Mouse (Mus musculus) midbrain, postnatal 0 days (tissue): ENCODE data around the gene Hlf. TPM values are rescaled to one million over a fixed set of nuclear protein-coding genes. Genes with fewer than 3 reads are reported as not detected.

Experiments
- ATAC-seq: fragments of 200-750 bp; cut with Nextera tagmentation; 2 replicates; pipeline ENCODE4 v1.8.0; 2017; ENCODE audit warnings: moderate number of reproducible peaks, mild to moderate bottlenecking, moderate TSS enrichment, moderate library complexity; ENCODE audit not compliant: low FRiP score
- DNase-seq: peaks from one replicate; pipeline ENCODE4 v3.0.0-alpha.2; 2015; ENCODE audit warnings: low spot score
- H3K27ac ChIP-seq: fragments of 300-500 bp; sonication (generic); 2 replicates; pipeline ENCODE4 v1.5.1; 2014; ENCODE audit warnings: low read depth, mild to moderate bottlenecking, low read length, mixed read lengths
- H3K27me3 ChIP-seq: fragments of 300-500 bp; sonication (generic); 2 replicates; pipeline ENCODE4 v1.6.1; 2014; ENCODE audit warnings: low read length, control low read depth, mixed read lengths; ENCODE audit not compliant: insufficient read depth
- H3K36me3 ChIP-seq: fragments of 300-500 bp; sonication (generic); 2 replicates; pipeline ENCODE4 v1.6.1; 2014; ENCODE audit warnings: low read length, control low read depth, mixed read lengths; ENCODE audit not compliant: insufficient read depth
- H3K4me1 ChIP-seq: fragments of 300-500 bp; sonication (generic); 2 replicates; pipeline ENCODE4 v1.6.1; 2014; ENCODE audit warnings: mild to moderate bottlenecking, control low read depth, antibody characterized with exemption, low read length, mixed read lengths; ENCODE audit not compliant: insufficient read depth
- H3K4me2 ChIP-seq: fragments of 300-500 bp; sonication (generic); 2 replicates; pipeline ENCODE4 v1.6.1; 2014; ENCODE audit warnings: low read depth, mild to moderate bottlenecking, low read length, mixed read lengths; ENCODE audit not compliant: poor library complexity, severe bottlenecking
- H3K4me3 ChIP-seq: fragments of 300-500 bp; sonication (generic); 2 replicates; pipeline ENCODE4 v1.5.1; 2014; ENCODE audit warnings: low read depth, mild to moderate bottlenecking, low read length, moderate library complexity
- H3K9ac ChIP-seq: fragments of 300-500 bp; sonication (generic); replicated peaks from 2 replicates; pipeline ENCODE4 v1.6.1; 2014; ENCODE audit warnings: mild to moderate bottlenecking, low read length, moderate library complexity, mixed read lengths; ENCODE audit not compliant: poor library complexity, severe bottlenecking
- H3K9me3 ChIP-seq: fragments of 300-500 bp; sonication (generic); 2 replicates; pipeline ENCODE4 v1.6.1; 2016; ENCODE audit warnings: low read length, control low read depth
- CTCF ChIP-seq: IDR thresholded peaks from 2 replicates; pipeline ENCODE4 v1.5.1; 2016; ENCODE audit warnings: antibody characterized with exemption, mild to moderate bottlenecking
- WGBS: fragments of 180-500 bp; shearing (Covaris S2); extraction: QIAGEN DNeasy Blood & Tissue Kit; methylation state at CpG from one replicate; pipeline ENCODE4 v1.1.7; 2014; 5-methylcytosine and 5-hydroxymethylcytosine counted together
- polyA plus RNA-seq: library from polyadenylated mRNA; unstranded; fragments of >200 nt; fragmentation: Nextera tagmentation; extraction: Ambion mirVana; gene quantifications from 2 replicates; pipeline ENCODE4 v1.2.1, GENCODE M21; 2015
- total RNA-seq: library from RNA; depleted of rRNA; stranded (reverse); fragments of >200 nt; gene quantifications from 2 replicates; pipeline ENCODE4 v1.2.3, GENCODE M21; 2014

Hlf gene
- total and polyA plus RNA-seq, 2 experiments from 2014 or later, result 9.0 to 11.2 TPM

DNA sequence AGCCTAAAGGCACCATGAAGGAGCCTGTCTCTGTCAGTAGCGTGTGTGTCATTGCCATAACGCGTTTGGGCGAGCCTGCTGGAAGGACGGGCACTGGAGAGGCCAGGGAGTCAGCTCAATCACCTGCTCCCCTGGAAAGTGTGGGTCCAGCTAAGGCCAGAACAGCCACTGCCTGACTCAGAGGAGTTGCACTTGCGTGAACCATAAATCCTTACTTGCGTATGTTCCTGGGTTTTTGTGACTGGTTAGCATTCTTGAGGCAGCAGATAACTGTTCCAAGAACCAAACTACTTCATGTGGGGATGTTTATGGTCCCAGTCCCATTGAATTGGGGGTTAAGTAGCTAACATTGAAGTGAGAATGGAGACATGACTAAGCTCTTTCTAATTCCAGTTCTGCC is 38.0 kb downstream of the Hlf start:
- Histone ChIP-seq H3K27ac (no peak overlapping the region), H3K4me1 (peaks cover 14% of the 10 kb centered on the region), H3K36me3 (no peaks in the 10 kb centered on the region), H3K9ac (no peak overlapping the region), H3K27me3 (no peaks in the 10 kb centered on the region), H3K4me3 (no peak overlapping the region), H3K9me3 (no peaks in the 10 kb centered on the region), H3K4me2 (no peak overlapping the region)
- no peak for ATAC-seq
- DNase-seq, result no peak
- 95% methylated on average over 7 of the region's 7 CpGs for WGBS
- no peak for TF ChIP-seq CTCF

- H3K27me3 ChIP-seq, result no peaks in the 10 kb centered on the region
- 63% methylated on average over 4 of the region's 4 CpGs for WGBS
- no peak overlapping the region for H3K4me2 ChIP-seq
- H3K9me3 ChIP-seq, result no peaks in the 10 kb centered on the region
- no peaks in the 10 kb centered on the region for H3K36me3 ChIP-seq
- no peak for TF ChIP-seq CTCF
- no peak overlapping the region for H3K9ac ChIP-seq
- ATAC-seq, result no peak
- no peak for DNase-seq
- H3K27ac ChIP-seq, result no peak overlapping the region
- H3K4me1 ChIP-seq, result peaks cover 3% of the 10 kb centered on the region
- no peak overlapping the region for H3K4me3 ChIP-seq
Measured at GRCm38 (mm10) chr11:90350153-90350512, 40.6 kb downstream of the Hlf start.

DNA sequence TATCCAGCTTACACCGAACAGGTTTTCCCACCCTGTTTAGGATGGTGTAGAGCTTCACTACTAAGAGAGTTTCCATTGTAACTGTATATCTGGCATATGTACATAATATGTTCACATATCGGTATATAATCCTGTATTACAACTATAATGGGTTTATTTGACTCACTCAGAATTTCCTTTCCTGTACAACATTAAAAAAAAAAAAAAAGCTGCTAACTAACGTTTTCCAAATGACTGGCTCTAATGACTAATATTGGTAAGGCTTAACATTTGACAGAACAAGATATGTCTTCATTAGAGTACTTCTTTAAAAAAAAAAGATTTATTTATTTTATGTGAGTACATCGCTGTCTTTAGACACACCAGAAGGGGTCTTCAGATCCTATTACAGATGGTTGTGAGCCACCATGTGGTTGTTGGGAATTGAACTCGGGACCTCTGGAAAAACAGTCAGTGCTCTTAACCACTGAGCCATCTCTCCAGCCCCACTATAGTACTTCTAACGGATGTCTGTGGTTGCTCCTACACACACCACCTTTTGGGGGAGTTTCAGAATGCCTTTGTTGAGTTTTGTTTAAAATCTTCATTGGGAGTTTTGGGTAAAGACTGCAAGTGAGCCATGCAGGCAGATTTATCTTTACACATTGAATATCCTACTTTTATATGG is 41.1 kb downstream of the Hlf start:
- 90% methylated on average over 6 of the region's 6 CpGs for WGBS
- Histone ChIP-seq H3K27me3 (no peaks in the 10 kb centered on the region), H3K9me3 (no peaks in the 10 kb centered on the region), H3K36me3 (no peaks in the 10 kb centered on the region), H3K4me3 (no peak overlapping the region), H3K4me1 (no peaks in the 10 kb centered on the region; the same call in 1 of the 2 replicates), H3K9ac (no peak overlapping the region), H3K4me2 (no peak overlapping the region), H3K27ac (no peak overlapping the region)
- TF ChIP-seq CTCF, result no peak
- DNase-seq (no peak), ATAC-seq (no peak)

DNA sequence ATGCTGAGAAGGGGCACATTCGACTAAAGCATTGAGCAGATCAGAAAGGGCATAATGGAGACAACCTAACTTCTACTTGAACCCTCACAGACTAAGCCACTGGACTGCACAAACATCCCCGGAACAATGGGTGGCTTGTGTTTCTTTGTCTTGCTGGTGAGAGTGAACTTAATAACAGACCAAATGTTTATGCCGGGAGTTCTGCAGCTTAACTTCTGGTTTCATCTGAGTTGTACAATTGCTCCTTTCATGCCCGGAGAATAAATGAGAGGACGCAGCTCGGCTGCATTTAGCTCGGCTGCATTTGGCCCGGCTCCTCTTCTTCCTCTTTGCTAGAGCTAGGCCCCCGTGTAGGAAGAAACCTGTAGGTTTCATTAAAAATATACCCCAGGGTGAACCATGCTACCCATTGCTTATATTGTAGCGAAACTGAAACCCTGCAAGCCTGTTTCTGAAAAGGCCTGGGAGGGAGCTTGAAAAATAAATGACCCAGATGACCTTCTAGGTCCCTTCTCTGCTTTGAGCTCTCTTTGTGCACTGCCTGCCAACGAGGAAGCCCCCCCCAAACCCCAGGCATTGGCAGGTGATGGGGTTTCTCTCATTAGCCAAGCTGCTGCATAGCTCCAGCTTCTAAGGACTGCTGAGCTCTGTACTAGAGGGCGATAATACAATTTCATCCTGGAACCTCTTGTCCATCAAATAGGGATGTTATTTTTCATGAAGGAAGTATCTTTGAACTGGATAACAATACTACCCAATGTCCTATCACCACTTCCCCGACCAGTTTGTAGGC is 42.8 kb downstream of the Hlf start:
- no peak overlapping the region for H3K4me2 ChIP-seq
- DNase-seq, result no peak
- no peaks in the 10 kb centered on the region for H3K9me3 ChIP-seq
- no peaks in the 10 kb centered on the region; the same call in 1 of the 2 replicates for H3K4me1 ChIP-seq
- H3K27ac ChIP-seq, result no peak overlapping the region
- H3K4me3 ChIP-seq, result no peak overlapping the region
- no peak overlapping the region for H3K9ac ChIP-seq
- WGBS, result 45% methylated on average over 13 of the region's 13 CpGs
- ATAC-seq, result no peak
- TF ChIP-seq CTCF, result no peak
- 0 out of 2 replicates have a peak, but pooled peaks cover 3% of the 10 kb centered on the region for H3K36me3 ChIP-seq
- no peaks in the 10 kb centered on the region for H3K27me3 ChIP-seq

- H3K27ac ChIP-seq, result no peak overlapping the region
- no peaks in the 10 kb centered on the region; the same call in 1 of the 2 replicates for H3K4me1 ChIP-seq
- H3K9ac ChIP-seq, result no peak overlapping the region
- 96% methylated on average over 11 of the region's 11 CpGs for WGBS
- ATAC-seq, result no peak
- H3K4me2 ChIP-seq, result no peak overlapping the region
- DNase-seq, result no peak
- H3K27me3 ChIP-seq, result no peaks in the 10 kb centered on the region
- TF ChIP-seq CTCF, result no peak
- H3K4me3 ChIP-seq, result no peak overlapping the region
- no peaks in the 10 kb centered on the region for H3K9me3 ChIP-seq
- 0 out of 2 replicates have a peak, but pooled peaks cover 3% of the 10 kb centered on the region for H3K36me3 ChIP-seq
Measured at GRCm38 (mm10) chr11:90345746-90346145, 44.9 kb downstream of the Hlf start.

GRCm38 (mm10) chr11:90342858-90343257 is 47.8 kb downstream of the Hlf start:
- WGBS, result 94% methylated on average over 5 of the region's 5 CpGs
- no peaks in the 10 kb centered on the region for H3K9me3 ChIP-seq
- no peaks in the 10 kb centered on the region; the same call in 1 of the 2 replicates for H3K4me1 ChIP-seq
- H3K4me2 ChIP-seq, result no peak overlapping the region
- TF ChIP-seq CTCF, result no peak
- 0 out of 2 replicates have a peak, but pooled peaks cover 3% of the 10 kb centered on the region for H3K36me3 ChIP-seq
- H3K4me3 ChIP-seq, result no peak overlapping the region
- no peak overlapping the region for H3K27ac ChIP-seq
- no peaks in the 10 kb centered on the region for H3K27me3 ChIP-seq
- DNase-seq (no peak), ATAC-seq (no peak)
- H3K9ac ChIP-seq, result no peak overlapping the region
